Mouse (Mus musculus): Measurements from ENCODE around the gene Manbal. TPM values are rescaled to one million over a fixed set of nuclear protein-coding genes. Genes with fewer than 3 reads are reported as not detected.

The Manbal gene
- total and polyA plus RNA-seq, 2 experiments: 3.3 to 28.5 TPM

DNA sequence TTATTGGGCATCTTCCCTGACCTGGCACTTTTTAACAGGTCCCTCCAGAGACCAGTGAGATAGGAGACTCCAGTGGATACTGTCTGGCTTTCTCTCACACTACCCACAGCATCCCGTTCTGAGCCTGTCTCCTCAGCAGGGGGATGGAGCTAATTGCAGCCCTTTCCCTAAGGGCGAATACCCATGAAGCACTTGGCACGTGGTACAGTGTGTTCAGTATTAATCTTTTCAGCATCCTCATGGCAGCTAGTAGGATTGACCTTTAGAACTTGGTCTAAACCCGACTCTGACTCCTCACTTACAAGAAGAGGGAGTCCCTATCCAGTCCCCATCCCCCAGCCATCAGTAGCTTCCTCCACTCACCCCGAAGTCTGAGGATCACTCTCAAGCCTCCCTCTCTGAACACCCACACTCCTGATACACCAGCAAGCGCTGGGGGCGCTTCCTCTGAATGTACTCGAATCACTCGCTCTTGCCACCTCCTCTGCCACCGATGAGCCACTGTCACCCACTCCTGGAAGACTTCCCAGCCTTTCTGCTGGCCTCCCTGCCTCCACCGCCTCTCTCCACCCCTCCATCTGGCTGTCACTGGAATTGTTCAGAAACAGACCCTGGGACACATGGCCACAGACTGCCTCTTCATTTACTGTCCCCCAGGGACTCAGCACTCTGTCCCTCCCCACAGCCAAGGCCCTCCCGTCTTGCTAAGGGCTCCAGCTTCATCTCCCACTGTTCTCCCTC is 42.6 kb downstream of the Manbal start:
- 80% methylated on average over 12 of the region's 12 CpGs for WGBS
- H3K4me1 ChIP-seq (ENCODE audit: control insufficient read depth, insufficient read depth, low read length): no peaks in the 10 kb centered on the region
- no peak for DNase-seq (ENCODE audit: extremely low read depth, low read depth, low spot score)
- H3K27ac ChIP-seq (replicated peaks; ENCODE audit: insufficient read depth, low read depth, low read length): no peak overlapping the region
- H3K4me3 ChIP-seq (ENCODE audit: insufficient read depth, low read depth, low read length): no peak overlapping the region
- H3K27me3 ChIP-seq (ENCODE audit: control insufficient read depth, insufficient read depth, low read length): no peaks in the 10 kb centered on the region
- TF ChIP-seq POLR2A (IDR thresholded peaks at IDR 0.05; ENCODE audit: extremely low read depth, insufficient read depth, low read length): no peak
- TF ChIP-seq CTCF (IDR thresholded peaks at IDR 0.05; ENCODE audit: low read depth, low read length): no peak
- no peak overlapping the region for H3K9ac ChIP-seq (ENCODE audit: low read depth, low read length)
- no peaks in the 10 kb centered on the region for H3K79me2 ChIP-seq (ENCODE audit: control insufficient read depth, insufficient read depth, low read length)
- no peaks in the 10 kb centered on the region for H3K36me3 ChIP-seq (ENCODE audit: control insufficient read depth, insufficient read depth, low read length)

DNA sequence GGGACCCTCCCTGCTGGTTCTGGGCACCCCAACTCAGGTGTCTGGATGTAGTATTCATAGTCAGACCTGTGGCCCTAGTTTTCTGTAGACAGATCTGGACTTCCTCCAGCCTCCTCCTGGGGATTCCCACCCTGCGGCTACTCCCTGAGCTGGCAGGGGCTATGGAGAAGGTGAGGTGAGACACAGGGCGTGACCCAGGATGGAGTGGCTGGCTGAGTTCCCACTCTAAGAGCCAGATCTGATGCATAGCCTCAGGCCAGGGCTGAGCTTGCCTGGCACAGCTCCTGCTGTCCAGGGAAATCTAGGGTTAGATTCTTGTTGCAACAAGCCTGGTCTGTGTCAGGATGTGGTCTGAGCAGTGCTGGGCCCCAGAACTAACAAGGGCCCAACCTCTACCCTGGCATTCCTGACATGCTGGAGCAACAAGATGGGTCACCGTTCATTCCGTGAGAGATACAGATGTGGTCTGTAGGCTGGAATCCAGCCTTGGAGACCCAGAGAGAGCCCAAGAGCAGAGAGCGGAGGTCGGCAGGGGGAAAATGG is 43.8 kb downstream of the Manbal start:
- H3K4me1 ChIP-seq (ENCODE audit: control insufficient read depth, insufficient read depth, low read length): no peaks in the 10 kb centered on the region
- H3K27me3 ChIP-seq (ENCODE audit: control insufficient read depth, insufficient read depth, low read length): no peaks in the 10 kb centered on the region
- no peaks in the 10 kb centered on the region for H3K79me2 ChIP-seq (ENCODE audit: control insufficient read depth, insufficient read depth, low read length)
- no peak for TF ChIP-seq CTCF (IDR thresholded peaks at IDR 0.05; ENCODE audit: low read depth, low read length)
- TF ChIP-seq POLR2A (IDR thresholded peaks at IDR 0.05; ENCODE audit: extremely low read depth, insufficient read depth, low read length): no peak
- H3K36me3 ChIP-seq (ENCODE audit: control insufficient read depth, insufficient read depth, low read length): no peaks in the 10 kb centered on the region
- H3K9ac ChIP-seq (ENCODE audit: low read depth, low read length): no peak overlapping the region
- H3K4me3 ChIP-seq (ENCODE audit: insufficient read depth, low read depth, low read length): no peak overlapping the region
- 87% methylated on average over 6 of the region's 6 CpGs for WGBS
- no peak overlapping the region for H3K27ac ChIP-seq (replicated peaks; ENCODE audit: insufficient read depth, low read depth, low read length)
- DNase-seq (ENCODE audit: extremely low read depth, low read depth, low spot score): no peak

DNA sequence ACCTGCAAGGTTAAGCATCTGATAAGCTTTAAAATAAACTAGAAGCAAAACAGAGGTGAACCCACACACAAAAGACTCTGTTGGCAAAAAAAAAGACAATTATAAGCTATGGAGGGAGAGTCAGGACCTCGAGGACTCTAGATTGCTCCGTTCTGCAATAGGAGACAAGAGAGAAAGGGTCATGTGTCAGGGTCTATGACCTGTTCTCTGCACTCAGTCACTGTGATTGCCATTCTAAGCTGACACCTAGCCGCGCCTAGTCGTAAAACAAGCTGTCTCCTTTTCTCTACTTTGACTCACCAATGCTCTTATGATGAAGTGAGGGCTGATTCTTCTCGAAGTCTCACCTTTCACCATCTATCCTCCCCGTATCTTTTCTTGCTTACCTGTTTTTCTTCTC is 45.1 kb downstream of the Manbal start:
- Histone ChIP-seq H3K4me3 (ENCODE audit: insufficient read depth, low read depth, low read length) (no peak overlapping the region), H3K27me3 (ENCODE audit: control insufficient read depth, insufficient read depth, low read length) (no peaks in the 10 kb centered on the region), H3K79me2 (ENCODE audit: control insufficient read depth, insufficient read depth, low read length) (no peaks in the 10 kb centered on the region), H3K4me1 (ENCODE audit: control insufficient read depth, insufficient read depth, low read length) (no peaks in the 10 kb centered on the region), H3K9ac (ENCODE audit: low read depth, low read length) (no peak overlapping the region), H3K27ac (replicated peaks; ENCODE audit: insufficient read depth, low read depth, low read length) (no peak overlapping the region), H3K36me3 (ENCODE audit: control insufficient read depth, insufficient read depth, low read length) (no peaks in the 10 kb centered on the region)
- no peak for DNase-seq (ENCODE audit: extremely low read depth, low read depth, low spot score)
- WGBS: 75% methylated on average over 7 of the region's 7 CpGs
- no peak for TF ChIP-seq CTCF (IDR thresholded peaks at IDR 0.05; ENCODE audit: low read depth, low read length)
- no peak for TF ChIP-seq POLR2A (IDR thresholded peaks at IDR 0.05; ENCODE audit: extremely low read depth, insufficient read depth, low read length)

DNA sequence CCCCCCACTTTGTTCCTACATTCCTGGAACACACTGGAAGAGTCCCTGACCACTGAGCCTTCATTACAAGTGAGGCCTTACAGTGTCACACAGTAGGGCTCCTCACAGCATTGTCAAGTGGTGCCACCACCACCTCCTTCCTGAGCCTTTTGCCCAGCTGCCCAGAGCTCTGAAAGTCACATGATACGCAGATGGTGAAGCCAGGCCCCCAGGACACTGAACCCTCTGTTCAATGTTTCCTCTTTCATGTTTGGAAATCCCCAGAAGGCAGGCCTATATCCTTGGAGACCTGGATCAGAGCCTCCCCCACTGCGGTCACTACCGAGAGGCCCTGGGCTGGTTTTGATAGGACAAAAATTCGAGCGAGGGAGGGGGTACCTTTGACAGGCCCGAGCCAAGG is 49.8 kb downstream of the Manbal start:
- H3K9ac ChIP-seq (ENCODE audit: low read depth, low read length): no peak overlapping the region
- H3K27ac ChIP-seq (replicated peaks; ENCODE audit: insufficient read depth, low read depth, low read length): no peak overlapping the region
- WGBS: 77% methylated on average over 6 of the region's 6 CpGs
- H3K4me1 ChIP-seq (ENCODE audit: control insufficient read depth, insufficient read depth, low read length): no peaks in the 10 kb centered on the region
- TF ChIP-seq POLR2A (IDR thresholded peaks at IDR 0.05; ENCODE audit: extremely low read depth, insufficient read depth, low read length) (no peak), CTCF (IDR thresholded peaks at IDR 0.05; ENCODE audit: low read depth, low read length) (no peak)
- H3K27me3 ChIP-seq (ENCODE audit: control insufficient read depth, insufficient read depth, low read length): no peaks in the 10 kb centered on the region
- H3K4me3 ChIP-seq (ENCODE audit: insufficient read depth, low read depth, low read length): no peak overlapping the region
- DNase-seq (ENCODE audit: extremely low read depth, low read depth, low spot score): no peak
- H3K36me3 ChIP-seq (ENCODE audit: control insufficient read depth, insufficient read depth, low read length): no peaks in the 10 kb centered on the region
- no peaks in the 10 kb centered on the region for H3K79me2 ChIP-seq (ENCODE audit: control insufficient read depth, insufficient read depth, low read length)

DNA sequence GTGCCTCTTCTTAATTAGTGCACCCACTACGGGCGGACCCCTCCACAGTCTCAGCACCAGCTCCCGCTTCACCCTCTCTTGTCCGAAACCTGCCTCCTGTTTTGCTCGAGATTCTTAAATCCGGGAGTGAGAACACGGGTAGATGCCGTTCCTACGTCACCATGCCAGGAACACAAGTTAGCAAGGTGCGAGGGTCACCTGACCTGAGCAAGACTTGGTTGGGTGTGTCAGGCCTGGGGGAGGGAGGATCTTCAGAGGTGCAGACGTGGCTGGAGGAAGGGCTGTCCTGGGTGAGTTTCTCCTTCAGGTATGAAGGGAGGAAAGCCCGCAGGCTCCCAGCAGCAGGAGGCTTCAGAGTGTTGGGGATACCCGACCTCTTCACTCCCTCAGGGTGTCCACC is 50.8 kb downstream of the Manbal start, which contains the start of gene Src:
Gene Src, plus strand, starts transcription at position 239 of the 400 bp plus-strand sequence.
- H3K4me3 ChIP-seq (ENCODE audit: insufficient read depth, low read depth, low read length): no peak within 1 kb of the TSS
- no peak within 1 kb of the TSS for H3K27ac ChIP-seq (replicated peaks; ENCODE audit: insufficient read depth, low read depth, low read length)
- TF ChIP-seq CTCF (IDR thresholded peaks at IDR 0.05; ENCODE audit: low read depth, low read length) (no peak), POLR2A (IDR thresholded peaks at IDR 0.05; ENCODE audit: extremely low read depth, insufficient read depth, low read length) (no peak)
- no peaks in the 10 kb centered on the region for H3K4me1 ChIP-seq (ENCODE audit: control insufficient read depth, insufficient read depth, low read length)
- H3K27me3 ChIP-seq (ENCODE audit: control insufficient read depth, insufficient read depth, low read length): no peaks in the 10 kb centered on the region
- DNase-seq (ENCODE audit: extremely low read depth, low read depth, low spot score): no peak
- no peak within 1 kb of the TSS for H3K9ac ChIP-seq (ENCODE audit: low read depth, low read length)
- H3K36me3 ChIP-seq (ENCODE audit: control insufficient read depth, insufficient read depth, low read length): no peaks in the 10 kb centered on the region
- WGBS: 55% methylated on average over 13 of the region's 13 CpGs
- no peaks in the 10 kb centered on the region for H3K79me2 ChIP-seq (ENCODE audit: control insufficient read depth, insufficient read depth, low read length)

DNA sequence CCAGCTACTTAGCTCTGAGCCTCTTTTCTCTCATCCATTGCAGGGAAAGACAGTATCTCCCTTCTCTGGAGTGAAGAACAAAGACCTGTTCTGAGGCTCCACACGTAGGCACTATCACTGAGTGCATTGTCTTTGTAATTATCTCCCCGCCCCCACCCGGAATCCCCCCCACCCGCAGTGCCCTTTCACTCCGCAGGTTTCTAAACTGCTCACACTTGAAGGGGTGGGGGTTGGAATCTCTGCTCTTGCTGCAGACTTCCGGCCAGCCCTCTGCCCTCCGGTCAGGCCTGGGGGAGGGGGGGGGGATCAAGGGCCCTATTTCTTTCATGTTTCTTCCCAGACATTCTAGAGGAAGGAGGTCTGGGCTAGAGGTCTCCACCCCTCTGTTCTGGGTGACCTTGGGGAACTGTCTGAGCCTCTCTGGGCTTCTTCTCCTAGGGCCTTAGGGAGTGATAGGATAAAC is 51.2 kb downstream of the Manbal start:
- H3K27ac ChIP-seq (replicated peaks; ENCODE audit: insufficient read depth, low read depth, low read length): no peak overlapping the region
- TF ChIP-seq POLR2A (IDR thresholded peaks at IDR 0.05; ENCODE audit: extremely low read depth, insufficient read depth, low read length) (no peak), CTCF (IDR thresholded peaks at IDR 0.05; ENCODE audit: low read depth, low read length) (no peak)
- H3K4me1 ChIP-seq (ENCODE audit: control insufficient read depth, insufficient read depth, low read length): no peaks in the 10 kb centered on the region
- no peak overlapping the region for H3K9ac ChIP-seq (ENCODE audit: low read depth, low read length)
- no peaks in the 10 kb centered on the region for H3K36me3 ChIP-seq (ENCODE audit: control insufficient read depth, insufficient read depth, low read length)
- H3K79me2 ChIP-seq (ENCODE audit: control insufficient read depth, insufficient read depth, low read length): no peaks in the 10 kb centered on the region
- no peak for DNase-seq (ENCODE audit: extremely low read depth, low read depth, low spot score)
- H3K4me3 ChIP-seq (ENCODE audit: insufficient read depth, low read depth, low read length): no peak overlapping the region
- no peaks in the 10 kb centered on the region for H3K27me3 ChIP-seq (ENCODE audit: control insufficient read depth, insufficient read depth, low read length)
- 32% methylated on average over 7 of the region's 7 CpGs for WGBS

All from liver, adult 2 months (tissue).